Mouse (Mus musculus) embryo, embryonic 9.5 days (tissue): ENCODE measurements around the gene Elavl3.
"Not testable (repeated sequence)": the region's sequence is repeated elsewhere in the genome, so short reads cannot be mapped to it uniquely, and the experiment has no call there.

Source experiments
- DNase-seq: peaks from one replicate; pipeline ENCODE4 v3.0.0-alpha.2; 2017; ENCODE audit errors: extremely low spot score

Elavl3 gene

DNA sequence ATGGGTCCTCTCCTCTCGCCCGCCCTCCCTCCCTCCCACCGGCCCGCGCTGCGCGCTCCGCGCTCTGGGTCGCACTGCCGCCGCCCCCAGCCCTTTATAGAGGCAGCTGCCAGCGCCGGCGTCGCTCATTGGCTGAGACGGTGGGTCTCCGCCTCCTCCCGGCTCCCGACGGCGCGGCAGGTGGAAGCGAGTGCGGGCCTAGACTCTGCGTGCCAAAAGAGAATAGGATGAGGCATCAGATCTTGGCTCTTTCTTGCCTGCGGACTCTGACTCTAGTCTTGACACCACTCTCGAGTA is at the start of gene Elavl3:
TSS of gene Elavl3 (minus strand) at position 66 of the 297 bp plus-strand sequence.
- DNase-seq, result peak; percentile 61

DNA sequence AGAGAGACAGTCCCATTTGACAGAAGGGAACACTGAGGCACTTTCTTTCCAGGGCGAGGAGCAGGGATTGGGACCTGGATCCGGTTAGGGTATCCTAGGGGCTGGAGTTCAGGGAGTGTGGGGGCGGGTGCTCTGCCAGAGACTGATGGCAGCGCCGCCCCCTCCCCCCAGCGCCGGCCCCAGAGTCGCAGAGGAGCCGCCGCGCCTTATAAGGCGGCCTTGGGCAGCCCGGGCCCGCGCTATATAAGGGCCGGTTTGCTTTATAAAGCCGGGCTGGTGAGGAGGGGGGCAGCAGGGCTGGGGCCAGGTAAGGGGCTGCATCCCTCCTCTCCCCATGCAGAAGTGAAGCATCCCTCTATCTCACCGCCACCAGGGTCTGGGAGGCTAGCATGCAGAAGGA is 48.1 kb upstream of the Elavl3 start:
- DNase-seq, result peak; percentile 11

DNA sequence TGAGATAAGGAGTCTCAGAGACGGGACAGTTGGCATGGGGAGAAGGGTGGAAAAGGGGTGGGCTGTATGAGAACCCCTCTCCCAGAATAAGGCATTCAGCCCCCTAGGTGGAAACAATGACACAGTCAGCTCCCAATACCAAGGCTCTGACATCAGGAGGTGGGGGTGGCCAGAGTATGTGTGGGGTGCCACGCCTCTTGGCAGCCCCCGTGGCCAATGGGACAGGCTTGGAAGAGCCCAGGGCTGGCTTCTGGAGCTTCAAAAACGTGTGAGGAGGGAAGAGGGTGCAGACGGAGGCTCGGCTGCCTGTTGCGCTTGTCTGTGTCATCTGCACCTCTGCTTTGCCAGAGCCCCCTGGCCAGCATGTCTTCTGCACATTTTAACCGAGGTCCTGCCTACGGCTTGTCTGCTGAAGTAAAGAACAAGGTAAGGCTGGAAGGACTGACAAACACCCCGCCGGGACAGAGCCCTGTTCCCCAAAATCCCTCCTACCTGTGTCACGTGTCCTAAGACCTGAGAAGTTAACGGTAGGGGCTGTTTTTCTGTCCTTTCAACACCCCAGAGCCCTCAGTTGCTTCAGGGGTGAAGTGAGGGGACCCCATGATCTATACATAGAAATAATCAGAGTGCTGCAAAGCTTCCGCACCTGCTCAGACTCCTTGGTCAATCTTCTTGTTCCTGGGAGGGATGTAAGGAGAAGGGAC is 47.3 kb upstream of the Elavl3 start, which contains the start of gene Cnn1:
TSS of gene Cnn1 (plus strand) at position 224 of the 704 bp plus-strand sequence.
- peak; percentile 6 for DNase-seq

DNA sequence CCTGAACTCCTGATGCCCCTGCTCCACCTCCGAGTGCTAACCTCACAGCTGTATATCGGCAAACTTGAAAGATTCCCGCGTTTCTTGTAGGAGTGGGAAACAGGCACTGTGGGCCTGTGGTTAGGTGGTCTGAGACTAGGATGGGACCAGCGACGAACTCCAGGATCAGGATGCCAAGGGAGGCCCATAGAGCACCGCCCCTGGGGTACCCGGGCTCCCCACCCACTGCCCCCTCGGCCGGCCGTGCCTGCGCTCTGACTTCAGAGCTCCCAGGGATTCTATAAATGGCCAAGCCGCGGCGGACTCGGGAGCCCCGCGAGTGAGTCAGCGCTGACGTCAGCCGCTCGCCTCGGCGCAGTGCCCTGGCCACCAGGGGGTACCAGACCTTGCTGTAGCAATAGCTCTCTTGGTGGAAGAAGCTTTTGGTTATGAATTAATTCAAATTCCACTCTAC is 44.1 kb upstream of the Elavl3 start:
- peak; percentile 74 for DNase-seq

DNA sequence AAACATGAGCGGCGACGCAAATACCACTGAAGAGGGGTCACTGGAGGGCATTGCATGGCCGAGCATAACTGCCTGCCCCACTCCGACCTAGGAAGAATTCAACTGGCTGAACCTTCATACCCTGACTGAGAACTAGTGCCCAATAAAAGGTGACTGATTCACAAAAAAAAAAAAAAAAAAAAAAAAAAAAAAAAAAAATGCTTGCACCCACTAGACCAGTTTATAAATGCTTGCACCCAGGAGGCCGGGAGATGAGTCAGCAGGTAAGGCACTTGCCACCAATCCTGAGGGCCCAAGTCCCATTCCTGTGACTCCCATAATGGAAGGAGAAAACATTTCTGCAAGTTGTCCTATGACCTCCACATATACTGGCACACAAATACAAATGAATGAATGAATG is 40.9 kb upstream of the Elavl3 start:
- no peak for DNase-seq

DNA sequence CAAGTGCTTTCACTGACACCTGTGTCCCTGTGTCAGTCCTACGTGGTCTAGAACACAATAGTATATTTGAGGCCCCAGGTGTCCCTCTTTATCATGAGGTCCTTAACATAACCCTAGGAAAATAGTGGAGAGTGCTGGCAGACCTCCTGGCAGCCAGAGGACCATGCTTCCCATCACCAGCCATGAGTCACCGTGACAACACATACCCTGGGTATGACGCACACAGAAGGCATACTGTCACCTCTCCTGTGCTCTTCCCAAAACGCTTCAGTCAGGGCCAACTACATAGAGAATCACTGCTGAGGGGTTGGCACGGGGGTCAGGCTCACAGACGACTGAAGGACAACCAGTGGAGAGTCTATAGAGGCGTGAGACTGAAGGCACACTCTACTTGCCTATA is 38.2 kb upstream of the Elavl3 start:
- DNase-seq, result no peak

DNA sequence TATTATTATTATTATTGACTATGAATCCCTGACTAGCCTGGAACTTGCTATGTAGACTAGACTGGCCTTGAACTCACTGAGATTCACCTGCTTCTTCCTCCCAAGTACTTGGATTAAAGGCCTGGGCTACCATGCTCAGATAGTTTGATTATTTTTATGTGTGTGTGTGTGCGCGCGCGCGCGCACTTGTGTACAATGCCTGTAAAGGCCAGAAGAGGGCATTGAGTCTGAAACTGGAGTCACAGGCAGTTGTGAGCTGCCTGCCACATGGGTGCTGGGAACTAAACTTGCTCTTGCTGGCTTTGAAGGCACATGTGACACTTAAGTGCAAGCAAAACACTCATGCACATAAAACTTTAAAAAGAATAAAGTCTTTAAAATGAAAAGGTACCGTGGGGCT is 37.5 kb upstream of the Elavl3 start:
- no peak for DNase-seq

DNA sequence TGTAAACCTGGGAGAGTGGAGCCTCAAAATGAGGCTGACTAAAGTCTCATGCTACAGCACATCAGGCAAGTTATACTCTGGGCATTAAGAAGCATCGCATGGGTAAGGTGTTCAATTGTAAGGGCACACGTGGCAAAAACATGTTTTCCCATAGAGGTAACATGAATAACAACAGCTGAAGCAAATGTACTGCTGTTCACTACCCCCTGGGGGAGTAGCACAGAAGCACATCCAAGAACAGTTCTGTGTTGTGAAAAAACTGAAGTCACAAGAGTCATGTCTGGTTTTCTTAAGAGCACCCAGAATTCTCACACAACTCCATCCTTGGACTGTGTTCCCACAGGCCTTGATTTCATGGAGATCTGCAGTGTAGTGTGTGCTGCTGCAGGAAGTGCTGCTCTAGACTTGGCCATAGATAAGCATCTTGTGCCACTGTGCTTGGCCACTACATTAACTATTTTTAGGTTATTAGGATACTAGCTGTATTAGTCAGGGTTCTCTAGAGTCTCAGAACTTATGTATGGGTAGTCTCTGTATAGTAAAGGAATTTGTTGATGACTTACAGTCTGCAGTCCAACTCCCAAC is 35.3 kb upstream of the Elavl3 start:
- DNase-seq, result no peak

DNA sequence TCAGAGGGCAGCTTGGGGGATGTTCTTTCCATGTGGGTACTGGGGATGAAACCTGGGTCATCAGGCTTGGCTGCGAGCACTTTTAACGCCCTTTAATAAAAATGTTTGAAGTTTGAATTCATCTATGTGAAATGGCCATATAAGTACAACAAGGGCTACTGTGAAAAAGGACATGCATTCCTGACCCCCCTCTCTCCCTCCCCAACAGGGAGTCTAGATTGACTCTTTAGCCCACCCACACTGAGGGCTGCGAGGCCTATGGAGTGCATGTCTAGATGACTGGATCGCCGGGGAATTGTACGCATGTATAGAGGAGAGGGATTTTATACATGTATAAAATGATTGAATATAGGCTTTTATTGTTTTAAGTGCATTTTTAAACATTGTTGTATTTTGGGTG is 34.2 kb upstream of the Elavl3 start:
- DNase-seq, result no peak

DNA sequence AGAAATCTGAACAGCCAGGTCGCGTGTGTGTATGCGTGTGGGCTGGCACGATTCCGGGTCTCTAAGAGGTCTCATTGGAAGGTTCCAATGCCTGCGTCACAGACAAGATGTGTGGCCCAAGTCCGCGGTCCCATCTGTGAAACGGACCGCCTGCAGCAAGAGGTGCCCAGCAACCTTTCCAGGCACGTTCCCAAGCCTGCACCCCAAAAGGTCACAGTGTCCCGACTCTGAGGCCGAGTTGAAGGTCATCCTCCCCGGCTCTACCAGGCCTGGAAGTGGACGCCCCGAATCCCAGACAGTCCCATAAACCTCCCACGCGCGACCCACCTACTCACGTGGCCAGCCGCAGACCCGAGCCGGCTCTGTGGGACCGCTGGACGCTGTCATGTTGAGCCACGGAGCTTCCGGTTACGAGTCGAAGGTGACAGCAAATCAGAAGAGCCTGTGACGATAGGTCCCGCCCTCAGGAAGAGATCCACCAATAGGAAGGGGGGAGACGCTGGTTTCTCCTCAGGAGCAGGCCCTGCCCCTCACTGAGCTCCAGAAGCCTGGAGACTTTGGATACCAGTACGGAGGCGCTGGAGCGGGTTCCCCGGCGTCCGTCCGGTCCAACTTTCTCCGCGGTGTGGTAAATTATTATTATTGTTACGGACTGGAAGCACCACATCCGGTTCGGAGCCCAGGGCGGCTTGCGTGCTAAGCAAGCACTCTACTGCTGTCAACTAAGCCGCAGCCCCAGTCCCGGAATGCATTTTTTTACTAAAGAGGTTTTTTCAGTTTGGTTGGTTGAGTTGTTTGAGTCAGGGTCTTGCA is 33.4 kb upstream of the Elavl3 start, which contains the start of gene Ecsit:
TSS of gene Ecsit (minus strand) at position 417 of the 813 bp plus-strand sequence.
- peak; percentile 90 for DNase-seq

DNA sequence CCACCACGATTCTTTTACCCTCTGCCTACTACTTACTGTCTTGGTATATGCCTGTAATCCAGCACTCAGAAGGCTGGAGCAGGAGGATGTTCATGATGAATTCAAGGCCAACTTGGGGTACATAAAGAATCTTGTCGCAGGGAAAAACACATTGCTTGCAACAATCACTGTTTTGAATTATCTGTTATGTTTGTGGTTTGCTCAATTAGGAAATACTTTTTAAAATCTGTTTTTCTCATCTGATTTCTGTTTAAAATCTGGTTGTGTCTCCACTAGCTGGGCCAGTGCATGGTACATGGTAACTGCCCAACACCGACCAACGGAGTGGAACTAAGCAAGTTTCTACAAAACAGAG is 32.8 kb upstream of the Elavl3 start:
- no peak for DNase-seq

DNA sequence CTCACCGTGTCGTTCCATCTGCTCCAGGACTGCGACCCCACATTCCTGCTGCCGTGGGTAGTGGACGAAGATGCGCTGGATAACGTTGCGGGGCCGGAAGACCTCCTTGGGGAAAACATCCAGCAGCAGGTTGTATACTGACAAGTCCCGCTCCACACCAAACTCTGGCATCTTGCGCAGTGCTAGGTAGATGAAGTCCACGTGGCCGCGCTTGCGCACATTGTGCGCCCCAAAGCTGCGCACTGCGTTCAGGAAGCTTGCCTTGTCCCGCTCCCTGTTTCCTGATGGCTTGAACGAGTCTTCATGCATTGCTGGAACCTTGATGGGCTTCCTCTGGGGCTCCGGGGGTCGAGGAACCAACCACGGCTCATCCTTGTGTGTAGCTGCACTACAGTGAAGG is 24.4 kb upstream of the Elavl3 start:
- no peak for DNase-seq

DNA sequence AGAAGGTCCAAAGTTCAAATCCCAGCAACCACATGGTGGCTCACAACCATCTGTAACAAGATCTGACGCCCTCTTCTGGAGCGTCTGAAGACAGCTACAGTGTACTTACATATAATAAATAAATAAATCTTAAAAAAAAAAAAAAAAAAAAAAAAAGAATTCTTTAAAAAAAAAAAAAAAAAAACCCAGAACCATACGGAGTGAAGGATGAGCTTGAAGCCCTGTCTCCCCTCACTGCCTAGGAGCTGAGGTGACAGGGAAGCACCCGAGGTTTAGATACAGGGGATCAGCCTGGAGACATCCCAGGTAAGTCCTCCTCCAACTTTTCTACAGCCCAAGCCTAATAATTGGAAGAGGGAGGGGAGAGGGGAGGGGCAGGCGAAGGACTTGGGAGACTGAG is 24.0 kb upstream of the Elavl3 start:
- not testable (repeated sequence) for DNase-seq

DNA sequence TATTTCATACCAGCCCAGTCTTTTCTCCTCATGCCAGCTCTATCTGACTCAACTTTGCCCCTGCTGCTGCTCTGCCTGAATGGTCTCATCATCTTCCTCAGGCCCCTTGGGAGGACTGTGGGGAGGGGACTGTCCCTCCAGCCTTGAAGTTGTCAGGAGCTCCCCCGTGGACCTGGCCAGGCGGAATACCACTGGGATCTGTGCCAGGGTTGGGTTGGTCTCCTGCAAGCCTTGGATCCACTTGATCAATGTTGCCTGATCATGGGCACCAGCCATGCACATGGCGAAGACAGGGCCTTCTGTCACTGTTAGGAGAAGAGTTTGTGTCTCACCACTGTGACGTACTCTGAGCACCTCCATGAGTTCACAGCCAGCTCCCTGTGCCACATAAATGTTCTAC is 20.5 kb upstream of the Elavl3 start:
- DNase-seq, result no peak

DNA sequence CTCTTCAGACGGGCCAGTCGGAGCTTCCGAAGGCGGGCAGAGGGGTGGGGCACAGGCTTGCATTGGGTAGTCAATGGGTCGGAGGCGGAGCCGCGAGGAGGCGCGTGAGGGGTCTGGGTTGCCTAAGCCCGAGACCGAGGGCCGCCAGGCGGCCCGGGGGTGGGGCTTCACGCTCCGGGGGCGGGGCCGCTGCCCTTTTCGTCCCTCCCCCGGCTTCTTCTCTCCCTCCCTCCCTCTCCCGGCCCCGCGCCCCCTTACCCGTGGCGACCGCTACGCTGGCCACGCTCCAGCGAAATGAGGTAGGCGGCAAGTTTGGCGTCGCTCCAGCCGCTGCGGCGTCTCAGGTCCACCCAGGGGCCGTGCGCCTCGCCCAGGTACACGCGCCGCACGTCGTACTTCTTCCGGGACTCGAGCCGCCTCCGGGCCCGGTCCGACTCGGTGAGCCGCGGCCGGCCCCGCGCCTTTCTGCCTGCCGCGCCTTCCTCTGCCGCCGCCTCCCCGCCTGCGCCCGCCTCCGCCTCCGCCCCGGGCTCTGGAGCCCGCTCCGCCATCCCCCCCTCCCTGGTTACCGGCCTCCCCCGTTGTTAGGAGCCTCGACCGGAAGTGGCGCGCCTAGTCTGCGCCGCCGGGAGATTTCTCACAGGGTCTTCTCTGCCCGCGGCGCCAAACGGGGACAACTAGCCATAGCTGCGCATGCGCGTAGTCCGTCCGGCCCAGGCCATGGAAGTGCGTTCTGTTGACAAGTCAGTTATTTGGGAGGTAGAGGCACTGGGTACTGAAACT is 19.2 kb upstream of the Elavl3 start, which contains the start of the genes Gm49318 and Zfp653:
TSS of gene Gm49318 (minus strand) at position 469 of the 783 bp plus-strand sequence.
TSS of gene Zfp653 (minus strand) at position 586 of the 783 bp plus-strand sequence.
- DNase-seq, result peak; percentile 95

DNA sequence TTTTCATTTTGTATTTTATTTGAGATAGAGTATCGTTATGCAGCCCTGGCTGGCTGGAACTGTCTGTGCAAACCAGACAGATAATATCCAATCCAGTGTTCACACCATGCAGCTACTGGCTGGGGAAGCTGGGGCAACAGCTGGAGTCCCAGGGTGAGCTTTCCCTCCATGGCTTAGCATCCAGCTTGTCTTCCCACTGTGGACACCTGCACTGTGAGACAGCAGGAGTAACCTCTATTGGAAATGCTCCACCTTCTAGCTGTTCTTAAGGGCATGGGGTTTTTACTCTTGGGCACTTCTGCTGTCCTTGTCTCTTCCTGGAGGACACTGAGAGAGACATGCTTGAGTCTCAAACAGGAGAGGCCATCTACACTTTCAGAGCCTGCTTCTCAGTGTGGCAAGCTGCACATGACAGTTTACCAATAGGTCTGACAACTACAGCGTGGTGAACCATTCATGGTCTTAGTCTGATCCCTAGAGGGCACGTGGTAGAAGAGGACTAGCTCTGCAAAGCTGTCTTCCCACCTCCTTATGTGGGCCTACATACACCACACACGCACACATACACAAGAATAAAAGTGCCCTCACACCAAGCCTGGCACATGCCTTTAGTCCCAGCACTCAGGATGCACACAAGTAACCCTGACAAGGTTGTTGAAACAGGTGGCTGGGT is 18.2 kb upstream of the Elavl3 start:
- DNase-seq, result no peak

DNA sequence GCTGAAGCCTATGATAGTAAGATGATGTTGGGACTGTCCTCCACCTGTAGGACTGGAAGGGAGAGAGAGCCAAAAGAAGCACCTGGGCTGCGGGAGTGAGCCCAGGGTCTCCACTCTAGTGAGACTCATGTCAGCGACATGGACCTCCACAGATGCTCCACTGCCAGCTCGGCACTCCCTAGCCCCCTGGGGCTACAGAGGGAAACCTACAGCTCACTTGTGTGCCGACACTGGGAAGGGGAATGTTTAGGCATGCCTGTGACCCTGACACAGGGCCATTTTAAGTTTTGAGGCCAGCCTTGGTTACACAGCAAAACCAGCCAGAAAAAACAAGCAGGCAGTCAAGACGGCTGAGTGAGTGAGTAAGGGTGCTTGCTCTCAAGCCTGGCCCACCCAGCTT is 15.4 kb upstream of the Elavl3 start:
- no peak for DNase-seq

DNA sequence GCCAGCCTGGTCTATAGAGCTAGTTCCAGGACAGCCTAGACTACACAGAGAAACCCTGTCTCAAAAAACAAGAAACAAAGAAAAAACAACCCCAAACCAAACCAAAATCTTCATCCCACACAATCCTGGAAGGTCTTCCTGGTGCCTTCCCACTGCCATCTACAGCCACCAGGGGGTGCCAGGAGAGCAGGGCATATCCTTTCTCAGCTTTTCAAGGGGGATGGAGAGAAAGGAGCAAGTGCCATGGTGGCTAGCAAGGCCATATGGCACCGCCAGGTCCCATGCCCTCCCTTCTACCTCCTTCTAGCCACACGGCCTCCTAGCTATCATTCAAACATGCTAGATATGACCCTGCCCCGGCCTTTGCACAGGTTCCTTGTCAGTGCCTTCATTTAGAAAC is 14.6 kb upstream of the Elavl3 start:
- no peak for DNase-seq

DNA sequence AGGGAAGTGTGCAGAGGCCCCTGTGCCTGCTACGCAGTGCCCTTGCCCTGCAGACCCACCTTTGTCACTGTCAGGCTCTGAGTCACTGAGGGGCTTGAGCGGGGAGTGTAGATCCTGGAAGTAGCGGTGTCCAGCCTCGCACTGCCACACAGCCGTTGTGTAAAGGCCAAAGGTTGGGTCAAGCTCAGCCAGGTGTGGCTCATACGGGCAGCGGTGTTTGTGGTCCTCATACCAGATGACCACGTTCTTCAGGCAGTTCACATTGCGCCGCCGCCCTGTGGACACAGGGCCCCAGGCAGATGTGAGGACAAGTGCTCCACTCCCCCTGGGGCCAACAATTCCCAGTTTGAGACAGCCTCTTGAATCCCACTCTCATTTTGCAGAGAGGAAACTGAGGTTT is 13.8 kb upstream of the Elavl3 start:
- DNase-seq, result no peak

DNA sequence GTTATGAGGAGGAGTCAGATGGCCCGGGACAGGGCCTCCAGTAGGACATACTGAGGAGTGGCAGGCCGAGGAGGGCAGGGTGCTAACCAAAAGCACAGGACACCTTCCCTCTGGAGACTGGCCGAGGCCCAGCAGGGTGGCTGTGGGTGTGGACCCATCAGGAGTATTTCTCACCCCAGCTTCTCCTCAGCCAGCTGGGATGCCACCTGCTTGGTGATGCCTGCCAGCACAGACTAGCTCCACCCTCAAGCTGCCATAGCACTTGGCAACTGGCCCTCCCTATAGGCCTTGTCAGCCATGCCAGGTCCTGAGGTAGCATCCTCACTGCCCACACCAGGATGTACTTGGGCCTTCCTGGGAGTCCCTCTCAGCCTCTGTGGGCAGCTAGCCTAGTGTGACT is 12.5 kb upstream of the Elavl3 start:
- DNase-seq, result no peak

DNA sequence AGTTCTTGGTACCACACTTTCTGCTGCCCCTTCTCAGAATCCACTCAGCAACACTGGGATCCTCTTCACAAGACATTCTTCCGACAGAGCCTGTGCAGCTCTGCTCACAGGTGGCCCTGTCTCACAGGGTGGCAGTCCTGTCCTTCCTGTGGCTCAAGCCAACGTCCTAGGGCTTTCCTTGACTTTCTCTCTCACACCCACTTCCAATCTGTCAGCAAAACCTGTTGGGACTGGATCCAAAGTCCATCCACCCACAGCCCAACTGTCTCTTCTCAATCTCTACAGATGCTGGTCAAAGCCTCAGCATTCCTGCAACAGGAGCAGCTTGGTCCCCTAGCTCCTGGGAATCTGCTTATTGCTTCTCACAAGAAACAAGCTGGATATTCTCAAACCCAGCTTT is 9.5 kb upstream of the Elavl3 start:
- DNase-seq, result no peak
